Mouse (Mus musculus) B cell, adult 2 months (primary cell): ENCODE measurements around the gene Inf2.

Experiments
- DNase-seq, 2 experiments: peaks; one replicate each; pipeline ENCODE4 v3.0.0; 2022

Inf2 gene

DNA sequence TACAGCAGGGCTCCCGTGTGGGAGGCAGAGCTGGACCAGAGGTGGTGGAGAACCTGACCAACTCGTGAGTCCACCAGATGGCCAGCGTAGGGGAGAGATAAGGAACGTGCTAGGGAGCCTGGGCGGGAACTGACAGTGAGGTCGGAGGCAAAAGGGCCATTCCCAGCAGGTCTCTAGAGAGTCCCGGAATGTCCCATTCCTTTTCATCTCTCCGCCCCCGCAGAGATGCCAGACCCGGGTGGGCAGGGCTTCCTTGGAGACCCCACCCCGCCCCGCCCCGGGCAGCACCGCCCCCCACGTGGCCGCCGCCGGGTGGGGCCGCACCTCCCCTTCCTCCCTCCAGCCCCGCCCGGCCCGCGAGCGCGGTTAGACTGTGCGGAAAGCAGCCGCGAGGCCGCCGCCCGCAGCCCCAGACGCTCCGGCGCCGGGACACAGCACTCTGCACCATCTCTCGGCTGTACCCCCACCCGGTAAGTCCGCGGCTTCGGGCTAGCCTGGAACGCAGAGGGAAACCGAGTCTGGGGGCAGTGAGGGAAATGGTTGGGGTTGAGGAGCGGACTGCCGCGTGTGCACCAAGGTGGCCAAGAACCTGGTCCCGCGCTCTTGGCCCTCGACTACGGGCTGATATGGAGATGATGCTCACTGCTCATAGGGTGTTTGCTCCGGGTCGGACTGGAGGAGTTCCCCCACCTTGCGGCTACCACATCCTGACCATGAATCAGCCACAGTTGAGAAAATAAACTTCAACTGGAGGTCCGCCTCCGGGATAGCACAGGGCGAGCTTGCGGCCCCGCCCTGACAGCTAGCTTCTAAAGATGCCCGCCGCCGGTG is at the start of gene Inf2:
Inf2 (plus strand) TSS at position 359 of the 831 bp plus-strand sequence.
- peak; percentile 70 to 73 for DNase-seq

DNA sequence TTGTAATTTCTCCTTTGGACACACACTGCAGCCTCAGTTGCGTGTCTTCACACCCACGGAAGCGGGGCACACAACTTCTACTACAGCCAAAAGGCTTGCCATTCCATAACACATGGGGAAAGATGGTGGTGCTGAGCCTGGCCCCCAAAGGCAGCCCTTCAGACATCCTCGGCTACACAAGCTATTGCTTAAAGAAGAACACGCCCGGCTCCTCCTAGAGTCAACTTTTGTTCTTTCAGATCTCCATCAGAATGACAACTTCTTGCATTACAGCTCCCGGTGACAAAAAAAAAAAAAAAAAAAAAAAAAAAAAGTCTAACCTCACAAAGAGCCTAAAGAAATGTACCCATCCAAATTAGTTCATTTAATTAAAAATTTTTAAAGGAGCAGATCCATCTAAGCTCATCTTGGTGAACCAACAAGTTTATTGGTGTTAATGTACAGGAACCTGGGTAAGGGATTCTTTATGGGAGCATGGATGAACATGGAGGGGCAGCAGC is 49.1 kb upstream of the Inf2 start:
- DNase-seq: no peak

DNA sequence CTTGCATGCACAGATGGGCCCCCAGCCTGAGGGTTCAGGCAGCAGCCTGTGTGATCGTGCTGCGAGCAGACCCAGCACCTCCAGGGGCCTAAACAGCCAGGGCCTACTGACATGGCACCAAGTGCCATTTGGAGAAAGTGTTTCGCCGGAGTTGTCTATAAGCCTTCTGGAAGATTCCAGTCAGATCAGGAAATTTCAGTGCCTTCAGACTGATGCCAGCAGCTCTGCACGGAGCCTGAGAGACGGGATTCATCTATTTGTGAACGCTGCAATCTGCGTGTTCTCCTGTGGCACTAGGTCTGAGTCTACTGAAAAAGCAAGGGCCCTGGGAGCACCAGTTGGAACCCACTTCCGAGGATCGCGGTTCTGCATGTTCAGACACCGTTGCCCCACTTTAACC is 48.3 kb upstream of the Inf2 start:
- no peak for DNase-seq

DNA sequence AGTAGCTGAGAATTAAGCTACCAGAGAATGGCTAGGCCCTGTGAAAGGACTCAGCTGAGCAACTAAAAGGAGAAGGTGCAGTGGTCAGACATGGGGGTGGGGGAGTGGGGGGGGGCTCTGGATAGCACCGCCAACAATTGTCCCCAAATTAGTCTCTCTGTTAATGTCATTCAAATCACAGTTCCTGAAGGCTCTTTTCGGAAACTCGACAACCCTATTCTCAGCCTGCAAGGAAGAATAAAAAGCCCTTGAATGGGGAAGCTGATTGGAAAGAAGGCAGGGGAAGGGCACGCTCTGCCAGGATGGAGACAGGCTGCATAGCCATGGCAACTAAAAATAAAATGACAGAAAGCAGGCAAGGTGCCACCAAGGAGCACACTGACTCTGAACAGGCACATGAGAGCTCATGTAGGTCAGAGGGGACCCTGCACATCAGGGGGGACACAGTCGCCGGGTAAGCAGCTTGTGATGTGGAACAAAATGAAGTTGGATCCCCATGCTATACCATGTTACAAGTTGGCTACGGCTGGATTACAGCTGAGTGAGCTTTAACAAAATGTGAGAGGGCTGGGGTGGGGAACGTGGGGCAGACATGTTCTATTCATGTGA is 47.0 kb upstream of the Inf2 start:
- DNase-seq: no peak

DNA sequence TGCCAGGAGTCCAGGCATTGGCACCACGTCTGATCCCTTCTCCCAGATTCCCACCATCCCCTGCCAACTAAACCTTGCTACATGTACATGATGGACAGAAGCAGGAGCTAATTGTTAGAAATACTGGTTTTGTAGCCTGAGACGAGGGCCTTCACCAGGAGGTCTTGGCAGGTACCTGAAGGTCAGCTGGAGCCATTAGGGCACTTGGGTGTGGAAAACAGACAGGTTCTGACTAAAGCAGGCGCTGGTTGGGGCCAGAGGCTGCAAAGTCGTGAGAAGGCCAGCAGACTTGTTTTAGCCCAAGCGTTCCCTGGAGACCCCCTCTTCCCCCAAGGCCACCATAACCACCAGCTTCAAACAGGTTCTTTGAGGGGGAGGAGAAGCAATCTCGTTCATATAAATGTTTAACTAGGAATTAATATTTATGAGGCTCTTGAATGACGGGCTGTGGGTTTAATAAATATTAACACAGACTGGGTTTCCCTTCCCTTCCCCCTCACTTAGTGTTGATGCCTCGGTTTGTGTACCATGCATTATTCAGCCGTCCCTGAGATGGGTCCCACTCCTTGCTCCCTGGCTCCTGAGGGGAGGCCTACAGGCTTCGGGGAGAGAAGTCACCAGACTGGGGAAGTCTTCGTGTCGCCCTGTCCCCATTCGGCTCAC is 46.2 kb upstream of the Inf2 start:
- DNase-seq: no peak

DNA sequence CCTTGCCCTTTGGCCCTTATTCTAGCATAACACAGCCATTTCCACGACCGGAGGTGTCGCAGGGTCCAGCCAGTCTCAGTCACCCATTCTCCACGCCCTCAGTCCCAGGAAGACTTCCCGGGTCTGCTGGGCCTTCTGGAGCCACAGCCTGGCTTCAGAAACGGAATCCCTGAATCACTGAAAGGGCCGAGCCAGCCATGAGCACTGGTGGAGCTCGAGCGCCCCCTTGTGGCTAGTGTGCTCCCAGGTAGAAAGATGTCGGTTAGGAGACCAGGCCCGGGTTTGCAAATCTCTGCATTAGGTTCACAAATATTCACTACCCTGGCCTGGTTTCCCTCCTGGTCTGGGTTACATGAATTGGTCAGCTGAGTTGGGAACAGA is 45.7 kb upstream of the Inf2 start:
- peak; percentile 88 to 89 for DNase-seq

DNA sequence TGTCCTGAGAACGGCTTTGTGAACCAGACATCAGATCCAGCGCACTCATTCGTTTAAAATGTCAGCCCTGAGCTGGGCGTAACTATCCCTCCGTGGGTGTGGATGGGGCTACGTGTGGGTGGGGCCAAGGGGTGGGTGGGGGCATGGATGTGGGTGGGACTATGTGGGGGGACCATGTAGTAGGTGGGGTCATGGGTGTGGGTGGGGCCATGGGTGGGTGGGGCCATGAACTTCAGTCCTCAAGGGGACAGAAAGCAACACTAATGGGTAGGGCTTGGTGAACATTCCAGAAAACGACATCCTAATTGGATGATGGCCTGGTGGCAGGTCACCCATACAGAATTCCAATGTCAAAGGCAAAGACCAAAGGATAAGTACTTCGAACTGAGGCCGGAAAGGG is 44.6 kb upstream of the Inf2 start:
- no peak for DNase-seq

DNA sequence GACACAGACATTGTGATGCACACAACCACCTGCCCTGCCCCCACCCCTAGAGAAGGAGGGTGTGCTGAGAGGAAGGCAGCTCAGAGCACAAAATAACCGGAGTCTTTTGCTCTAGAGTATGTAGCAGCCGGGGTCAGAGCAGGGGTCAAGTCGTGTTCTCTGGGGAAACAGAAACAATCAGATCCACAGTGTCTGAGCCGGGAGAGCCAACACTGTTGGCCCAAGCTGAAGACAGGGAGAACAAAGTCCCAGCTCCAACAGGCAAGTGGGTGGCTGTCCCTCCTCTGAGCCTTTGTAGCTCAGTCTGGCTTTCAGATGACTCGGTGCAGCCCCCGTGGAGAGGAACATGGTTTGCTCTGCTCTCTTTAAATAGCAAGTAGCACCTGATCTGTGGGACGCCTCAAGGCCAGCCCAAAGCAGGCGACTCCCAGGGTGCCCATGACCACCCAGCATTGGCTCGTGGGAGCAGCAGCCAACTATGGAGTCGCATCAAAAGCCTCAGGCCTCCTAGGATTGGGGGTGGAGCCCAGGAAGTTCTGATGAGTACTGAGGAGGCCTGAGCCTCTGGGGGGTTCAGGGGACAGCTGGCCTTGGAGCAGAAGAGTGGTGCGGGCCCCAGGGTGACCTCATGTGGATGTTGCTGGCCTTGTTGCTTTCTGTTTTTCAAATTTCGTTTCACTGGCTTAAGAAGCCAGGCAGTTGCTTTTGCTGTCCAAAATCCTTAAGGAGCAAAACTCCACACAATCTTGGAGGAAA is 43.5 kb upstream of the Inf2 start:
- no peak for DNase-seq

DNA sequence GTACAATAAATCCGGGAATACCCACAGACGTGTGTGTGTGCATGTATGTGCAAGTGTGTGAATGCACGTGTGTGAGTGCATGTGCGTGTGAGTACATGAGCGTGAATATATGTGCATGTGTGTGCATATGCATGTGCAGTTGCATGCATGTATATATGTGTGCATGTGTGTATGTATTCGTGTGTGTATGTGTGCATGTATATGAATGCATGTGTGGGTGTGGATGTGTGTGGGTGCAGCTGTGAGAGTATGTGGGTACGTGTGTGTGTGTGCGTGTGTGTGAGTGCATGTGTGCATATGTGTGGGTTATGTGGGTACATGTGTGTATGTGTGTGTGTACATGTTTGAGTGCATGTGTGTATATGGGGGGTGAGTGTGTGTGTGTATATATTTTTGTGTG is 42.5 kb upstream of the Inf2 start:
- no peak for DNase-seq

DNA sequence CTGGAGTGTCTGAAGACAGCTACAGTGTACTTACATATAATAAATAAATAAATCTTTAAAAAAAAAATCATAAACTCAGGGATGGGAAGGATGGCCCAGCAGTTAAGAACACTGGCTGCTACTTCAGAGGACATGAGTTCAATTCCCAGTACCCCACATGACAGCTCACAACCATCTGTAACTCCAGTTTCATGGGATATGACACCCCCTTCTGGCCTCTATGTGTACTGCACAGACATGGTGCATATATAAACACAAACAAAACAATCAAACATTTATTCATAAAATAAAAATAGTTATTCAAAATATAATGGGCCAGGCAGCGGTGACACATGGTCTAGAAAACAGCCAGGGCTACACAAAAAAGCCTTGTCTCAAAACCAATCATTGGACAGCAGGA is 39.3 kb upstream of the Inf2 start:
- no peak for DNase-seq

DNA sequence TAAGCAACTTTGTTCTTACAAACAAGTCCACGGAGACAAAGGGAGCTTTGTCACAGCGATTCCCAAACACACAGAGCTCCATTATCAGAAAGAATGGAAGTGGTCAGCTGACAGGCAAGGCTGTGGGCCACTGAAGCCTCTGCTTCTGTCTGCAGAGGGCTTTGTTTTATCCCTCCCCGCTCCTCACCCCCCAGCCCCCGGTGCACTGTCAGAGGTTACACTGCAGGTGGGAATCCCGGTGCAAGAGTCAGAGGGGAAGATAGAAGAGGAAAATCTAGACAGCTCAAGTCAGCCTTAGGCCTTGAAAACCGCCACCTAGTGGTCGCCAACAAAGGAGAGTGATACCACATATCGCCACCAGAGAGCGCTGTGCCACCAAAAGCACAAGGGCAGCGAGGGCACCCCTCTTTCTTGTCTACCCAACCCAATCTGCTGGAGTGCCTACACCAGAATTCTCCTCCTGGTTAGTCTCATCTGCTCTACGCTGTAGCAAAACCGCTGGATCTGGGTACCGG is 36.7 kb upstream of the Inf2 start:
- peak; percentile 92 to 93 for DNase-seq

DNA sequence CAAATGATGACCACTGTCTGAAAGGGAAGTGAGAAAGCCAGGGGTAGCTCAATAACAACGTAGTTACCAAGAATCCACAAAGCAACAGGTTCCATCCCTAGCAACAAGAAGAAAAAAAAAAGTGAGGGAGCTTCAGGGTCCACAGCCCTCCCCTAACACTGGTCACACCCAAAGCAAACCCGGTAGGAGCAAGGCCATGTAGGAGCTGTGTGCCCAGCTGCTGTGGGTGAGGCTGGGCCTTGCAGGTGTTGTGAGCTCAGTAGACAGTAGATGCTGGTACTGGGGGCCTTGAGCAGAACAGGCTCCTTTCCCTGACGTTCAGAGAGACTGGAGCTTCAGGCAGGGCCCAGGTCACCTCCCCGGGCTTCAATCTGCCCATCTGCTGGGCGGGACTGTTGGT is 36.1 kb upstream of the Inf2 start:
- DNase-seq: no peak

DNA sequence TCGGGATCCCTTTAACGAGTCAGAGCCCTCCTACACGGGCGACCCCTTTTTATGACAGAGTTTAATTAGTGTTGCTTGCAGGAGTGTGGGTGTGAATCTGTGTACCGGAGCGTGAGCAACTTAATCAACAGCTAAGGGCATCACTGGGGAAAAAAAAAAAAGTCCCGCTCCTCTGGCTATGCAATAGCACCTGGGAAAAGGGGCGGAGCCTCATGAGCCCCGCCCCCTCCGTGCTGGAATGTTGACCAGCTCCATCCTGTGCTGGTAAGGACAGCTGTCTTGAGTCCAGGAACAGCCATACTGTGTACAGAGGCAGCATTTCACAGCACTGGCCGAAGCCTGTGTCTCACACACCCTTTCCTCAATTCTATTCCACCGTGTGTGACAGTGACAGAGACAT is 33.7 kb upstream of the Inf2 start:
- DNase-seq: no peak

DNA sequence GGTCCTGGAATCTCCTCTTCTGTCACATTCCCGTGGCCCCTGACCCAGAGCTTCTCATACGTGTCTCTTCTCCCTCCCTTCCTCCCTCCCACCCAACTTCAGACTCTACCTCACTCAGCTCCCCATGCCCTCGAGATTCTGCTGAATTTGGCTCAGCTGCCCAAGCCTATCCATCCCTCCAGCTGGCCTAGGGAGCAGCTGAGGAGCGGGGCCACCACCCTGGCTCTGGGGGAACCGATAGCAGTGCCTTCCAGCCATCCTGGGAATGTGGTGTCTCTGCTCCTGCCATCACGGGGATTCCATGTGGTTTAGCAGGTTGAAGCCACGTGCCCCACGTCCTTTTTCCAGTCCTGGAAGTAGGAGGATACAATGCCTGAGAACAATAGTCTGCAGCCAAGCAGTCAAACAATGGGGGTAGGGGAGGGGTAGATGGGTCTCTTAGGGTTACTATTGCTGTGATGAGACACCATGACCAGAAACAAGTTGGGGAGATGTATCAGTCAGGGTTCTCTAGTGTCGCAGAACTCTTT is 32.0 kb upstream of the Inf2 start:
- no peak for DNase-seq

DNA sequence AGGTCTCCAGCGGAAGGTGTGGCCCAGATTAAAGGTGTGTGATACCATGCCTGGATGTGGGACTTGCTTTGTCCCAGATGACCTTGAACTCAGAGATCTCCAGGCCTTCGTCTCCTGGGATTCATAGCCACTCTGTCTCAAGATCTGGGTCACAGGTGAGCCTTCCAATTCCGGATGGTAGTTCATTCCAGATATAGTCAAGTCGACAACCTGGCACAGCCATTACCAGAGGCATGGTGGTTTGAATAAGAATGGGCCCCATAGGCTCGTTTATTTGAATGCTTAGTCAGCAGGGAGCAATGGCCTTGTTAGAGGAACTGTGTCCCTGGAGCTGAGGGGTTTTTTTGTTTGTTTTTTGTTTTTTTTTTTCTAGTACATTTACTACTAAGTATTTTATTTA is 31.4 kb upstream of the Inf2 start:
- no peak for DNase-seq

DNA sequence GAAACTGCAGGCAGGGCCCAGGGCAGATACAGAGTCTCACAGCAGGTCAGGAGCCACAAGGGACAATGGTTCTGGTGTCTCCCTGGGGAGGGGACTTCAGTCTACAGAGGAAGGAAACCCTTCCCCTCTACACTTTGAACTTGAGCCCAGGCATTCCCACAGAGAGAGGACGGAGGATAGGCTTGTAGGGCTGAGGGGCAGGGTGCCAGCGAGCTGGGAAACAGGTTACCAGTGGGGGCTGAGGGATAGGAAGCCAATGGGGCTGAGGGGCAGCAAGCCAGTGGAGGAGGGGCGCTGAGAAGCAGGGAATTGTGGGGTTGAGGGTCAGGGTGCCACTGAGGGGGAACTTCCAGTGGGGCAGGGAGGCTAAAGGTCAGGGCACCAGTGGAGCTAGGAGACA is 29.4 kb upstream of the Inf2 start:
- DNase-seq: no peak

DNA sequence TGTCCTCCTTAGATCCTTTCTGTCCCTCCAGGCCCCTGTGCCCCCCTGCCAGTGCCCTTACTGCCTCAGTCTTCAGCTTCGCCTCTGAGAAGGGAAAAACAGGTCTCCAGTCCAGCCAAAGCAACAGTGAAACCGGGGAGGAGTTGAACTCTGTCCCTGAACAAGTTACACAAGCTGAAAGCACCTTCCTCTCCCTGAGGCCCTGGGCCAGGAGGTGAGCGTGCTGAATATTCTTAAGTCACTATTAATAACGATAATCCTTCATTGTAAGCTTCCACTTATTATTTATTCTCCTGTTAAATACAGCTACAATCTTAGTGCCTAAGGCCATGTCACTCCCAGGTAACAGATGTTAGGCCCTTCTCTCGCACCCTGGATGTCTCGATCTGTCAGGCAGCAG is 28.9 kb upstream of the Inf2 start:
- DNase-seq: no peak

DNA sequence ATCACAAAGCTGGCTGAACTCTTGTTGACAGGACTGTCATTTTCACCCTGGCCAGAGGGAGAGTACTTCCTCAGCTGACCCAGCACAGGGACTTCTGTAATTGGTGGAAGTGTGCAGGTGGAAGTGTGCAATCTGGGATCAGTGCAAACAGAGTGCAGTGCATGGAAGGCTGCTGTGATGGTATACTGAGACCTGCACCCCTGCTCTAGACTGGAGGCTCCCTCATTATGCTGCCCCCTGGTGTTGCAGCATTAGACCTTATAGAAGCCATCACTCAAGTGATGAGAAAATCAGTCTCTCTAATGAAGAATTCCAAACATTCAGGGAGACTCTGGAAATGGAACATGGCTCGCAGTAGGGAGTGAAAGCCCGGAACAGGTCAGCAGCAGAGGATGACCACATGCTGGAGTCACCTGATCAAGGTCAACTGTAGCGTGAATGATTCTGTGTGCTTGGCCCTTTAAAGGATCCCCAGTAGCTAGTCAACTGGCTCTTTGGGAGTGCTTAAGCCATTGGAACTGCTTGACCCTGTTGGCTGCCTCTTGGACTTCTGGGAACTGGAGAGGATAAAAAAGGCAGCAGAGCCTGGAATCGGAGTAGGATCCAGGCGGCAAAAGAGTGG is 28.3 kb upstream of the Inf2 start:
- peak; percentile 32 to 40 for DNase-seq

DNA sequence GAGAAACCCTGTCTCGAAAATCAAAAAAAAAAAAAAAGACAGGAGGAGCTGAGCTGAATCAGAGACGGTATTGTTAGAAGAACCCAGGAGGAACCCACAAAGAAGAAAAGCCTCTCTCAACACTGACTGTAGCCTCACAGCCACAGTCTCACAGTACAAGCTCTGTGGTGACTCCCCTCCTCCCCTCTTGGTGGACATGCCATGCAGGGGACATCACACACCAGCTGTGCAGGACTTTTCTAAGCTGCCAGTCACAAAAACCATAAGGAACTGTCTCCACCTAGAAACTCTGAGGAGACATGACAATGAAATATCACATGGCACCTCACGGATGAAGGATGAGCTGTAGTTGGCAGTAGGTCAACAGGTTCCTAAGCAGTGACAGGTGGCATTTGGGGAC is 27.4 kb upstream of the Inf2 start:
- DNase-seq: no peak

DNA sequence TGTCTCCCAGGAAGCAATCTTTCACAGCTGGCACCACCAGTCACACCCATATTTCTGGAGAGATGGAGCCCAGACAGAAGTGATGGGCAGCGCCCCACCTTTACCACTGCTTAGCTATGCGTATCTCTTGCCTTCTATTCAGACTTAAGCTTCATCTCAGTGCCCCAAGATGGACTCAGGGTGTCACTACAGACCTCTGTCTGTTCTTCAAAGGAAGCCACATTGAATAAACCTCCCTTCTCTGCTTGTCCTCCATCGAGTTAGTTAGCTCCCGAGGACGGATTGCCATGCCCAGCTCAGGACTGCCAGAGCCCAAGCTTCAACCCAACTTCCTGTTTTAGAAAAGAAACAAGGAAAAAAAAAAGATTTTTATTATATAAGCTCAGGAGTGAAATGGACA is 26.1 kb upstream of the Inf2 start:
- DNase-seq: peak in 1 of 2 experiments; percentile 14

DNA sequence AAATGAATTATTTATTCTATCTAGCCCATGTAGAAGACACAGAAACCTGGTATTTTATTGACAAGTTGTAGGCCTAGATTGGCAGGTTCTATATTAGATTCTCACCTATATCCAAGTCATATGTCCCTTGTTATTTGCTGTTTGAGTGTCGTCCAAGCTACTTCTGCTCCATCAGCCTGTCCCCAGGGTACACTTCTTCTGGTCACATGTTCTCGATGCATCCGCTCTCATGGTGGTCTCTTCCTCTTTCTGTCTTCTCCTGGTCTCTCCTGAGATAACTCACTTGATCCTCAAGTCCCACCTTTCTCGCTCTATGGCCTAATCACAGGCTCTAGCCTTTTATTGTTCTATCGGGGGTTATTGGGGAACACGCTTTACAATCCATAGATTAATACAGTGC is 25.6 kb upstream of the Inf2 start:
- peak; percentile 46 to 51 for DNase-seq

DNA sequence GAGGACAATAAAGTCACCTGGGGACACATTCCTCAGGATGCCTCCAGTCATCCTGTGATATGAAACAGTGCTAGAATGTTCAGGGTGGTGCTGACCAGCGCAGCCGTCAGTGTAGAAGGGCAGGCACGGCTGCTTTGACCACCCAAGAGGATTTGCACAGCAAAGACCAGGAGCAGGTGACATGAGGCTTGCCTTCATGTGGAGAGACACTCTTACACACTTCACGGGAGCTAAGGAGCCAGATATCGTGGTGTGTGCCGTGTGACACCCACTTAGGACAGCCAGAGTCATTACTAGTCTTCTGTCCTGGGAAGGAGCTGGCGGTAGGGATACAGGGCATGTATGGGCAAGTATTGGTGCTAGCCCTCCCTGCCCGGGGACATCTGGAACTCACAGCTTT is 18.4 kb upstream of the Inf2 start:
- DNase-seq: no peak
